Mouse (Mus musculus) embryonic fibroblast, embryonic 13.5 days (primary cell): ENCODE measurements at regions not wholly inside any gene's neighbourhood (a gene's known extent, or its start where the extent isn't known, plus 50 kb on each side); places are given as distances from the start of the nearest gene placed in this dataset.

Experiments
- CTCF ChIP-seq: IDR thresholded peaks from 2 replicates; pipeline ENCODE4 v1.5.1; 2011; ENCODE audit warnings: mild to moderate bottlenecking, control low read depth, low read length, moderate library complexity, borderline replicate concordance; ENCODE audit not compliant: insufficient read depth
- POLR2A ChIP-seq: IDR thresholded peaks from 2 replicates; pipeline ENCODE4 v1.6.1; 2011; ENCODE audit warnings: low read depth, mild to moderate bottlenecking, control low read depth, low read length, moderate library complexity

GRCm38 (mm10) chr7:36175296-36175695, 372.5 kb upstream of the Zfp507 start:
- TF ChIP-seq POLR2A (no peak), CTCF (no peak)
